In the genomic region with DNA sequence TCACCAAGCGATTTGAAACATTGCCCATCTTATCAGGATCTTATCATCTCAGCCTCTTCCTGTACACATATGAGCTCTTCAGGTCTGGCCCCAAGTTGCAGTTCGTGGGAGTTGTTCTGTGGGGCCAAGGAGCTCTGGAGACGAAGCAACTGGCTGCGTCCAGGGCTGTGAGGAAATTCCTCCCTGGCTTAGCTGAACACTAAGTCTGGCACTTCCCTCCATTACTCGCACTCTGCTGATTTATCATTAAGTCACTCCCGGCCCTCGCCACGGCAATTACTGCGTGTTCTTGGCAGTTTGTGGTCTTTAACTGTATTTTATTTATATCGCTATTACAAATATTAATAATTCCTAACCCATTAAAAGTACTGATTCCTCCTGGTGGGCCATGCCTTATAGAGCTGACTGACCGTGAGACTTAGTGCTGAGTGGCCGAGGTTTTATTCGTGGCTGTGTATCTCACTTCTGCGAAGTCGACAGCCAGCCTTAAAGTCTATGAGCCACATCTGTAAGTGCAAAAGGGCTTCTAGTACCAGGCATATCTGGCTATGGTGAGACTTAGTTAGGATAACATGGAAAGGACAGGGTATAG, we compare ENCODE assay signal across 16 mouse cellular contexts. TPM values are rescaled to one million over a fixed set of nuclear protein-coding genes. Genes with fewer than 3 reads are reported as not detected.
A peak's percentile ranks its signal among the peaks of the same experiment; 100 is the strongest.
DNase-seq lines count a peak whose midpoint lies in the region; ATAC-seq and TF ChIP-seq lines count a peak whose summit lies in the region.
"Had no signal": no experiment of that assay in that cellular context is flagged by ENCODE, and none has a peak within 500 bp of the region (broad histone marks: within the 10 kb centered on the region; RNA-seq: fewer than 3 reads in every experiment).

No protein-coding gene starts in this region.

- no peak for TF ChIP-seq POLR2A in embryonic fibroblast, embryonic 13.5 days (IDR thresholded peaks at IDR 0.05; ENCODE audit: low read depth, low read length)

- ATAC-seq in kidney, embryonic 14.5 days (ENCODE audit: low FRiP score, low TSS enrichment) = peak; percentile 28; the same call in 1 of the 2 replicates
- ATAC-seq in kidney, embryonic 15.5 days (replicated peaks; ENCODE audit: low FRiP score) = no peak; the same call in 1 of the 2 replicates
- peak; percentile 39; the same call in 1 of the 2 replicates for ATAC-seq in heart, embryonic 15.5 days (replicated peaks; ENCODE audit: insufficient number of reproducible peaks, insufficient read depth, low FRiP score, low read depth)
- ATAC-seq in granulocyte monocyte progenitor cell, adult 5-6 weeks (replicated peaks; ENCODE audit: poor library complexity, severe bottlenecking) = no peak
- no peak for ATAC-seq in hindbrain, embryonic 14.5 days (ENCODE audit: low FRiP score)

- no peak overlapping the region for H3K4me2 ChIP-seq in kidney, embryonic 14.5 days (replicated peaks; ENCODE audit: low read depth, low read length)
- no peak overlapping the region for H3K4me2 ChIP-seq in kidney, embryonic 15.5 days
- H3K4me2 ChIP-seq in heart, embryonic 15.5 days = no peak overlapping the region
- H3K4me2 ChIP-seq in hindbrain, embryonic 14.5 days (replicated peaks) = no peak overlapping the region
- H3K4me2 ChIP-seq: forebrain, embryonic 12.5 days; hindbrain, embryonic 12.5 days; limb, embryonic 13.5 days had no signal

- H3K9me3 ChIP-seq in kidney, embryonic 14.5 days (ENCODE audit: control insufficient read depth, low read length) = no peaks in the 10 kb centered on the region
- H3K9me3 ChIP-seq in kidney, embryonic 15.5 days (replicated peaks) = no peaks in the 10 kb centered on the region
- H3K9me3 ChIP-seq in heart, embryonic 15.5 days (replicated peaks) = no peaks in the 10 kb centered on the region
- H3K9me3 ChIP-seq in hindbrain, embryonic 14.5 days (ENCODE audit: control insufficient read depth, low read length) = no peaks in the 10 kb centered on the region
- H3K9me3 ChIP-seq: embryonic facial prominence, embryonic 10.5 days; forebrain, embryonic 12.5 days; hindbrain, embryonic 12.5 days; limb, embryonic 13.5 days had no signal

- no peak overlapping the region for H3K9ac ChIP-seq in kidney, embryonic 14.5 days (ENCODE audit: low read depth, low read length)
- H3K9ac ChIP-seq in kidney, embryonic 15.5 days = no peak overlapping the region
- no peak overlapping the region for H3K9ac ChIP-seq in heart, embryonic 15.5 days
- H3K9ac ChIP-seq in hindbrain, embryonic 14.5 days = no peak overlapping the region
- H3K9ac ChIP-seq: forebrain, embryonic 12.5 days; hindbrain, embryonic 12.5 days; limb, embryonic 13.5 days had no signal

- DNase-seq in lung, postnatal 10 days = peak; percentile 67
- no peak for DNase-seq in layer of hippocampus, adult 9-11 months
- no peak for DNase-seq in hindbrain, embryonic 14.5 days (ENCODE audit: low spot score)
- DNase-seq: adrenal gland, postnatal 14 days; B cell, adult 2 months; cerebellum, adult 11 months; thymus, postnatal 4 days had no signal

- WGBS in kidney, embryonic 14.5 days = 70% methylated on average over 15 of the region's 15 CpGs
- 59% methylated on average over 15 of the region's 15 CpGs for WGBS in kidney, embryonic 15.5 days
- WGBS in heart, embryonic 15.5 days = 55% methylated on average over 15 of the region's 15 CpGs
- WGBS in hindbrain, embryonic 14.5 days = 93% methylated on average over 15 of the region's 15 CpGs

- no peaks in the 10 kb centered on the region for H3K27me3 ChIP-seq in kidney, embryonic 14.5 days (ENCODE audit: control insufficient read depth, insufficient read depth, low read length)
- H3K27me3 ChIP-seq in kidney, embryonic 15.5 days = no peaks in the 10 kb centered on the region
- no peaks in the 10 kb centered on the region for H3K27me3 ChIP-seq in heart, embryonic 15.5 days
- no peaks in the 10 kb centered on the region for H3K27me3 ChIP-seq in hindbrain, embryonic 14.5 days (ENCODE audit: control insufficient read depth, insufficient read depth, low read length)
- H3K27me3 ChIP-seq: forebrain, embryonic 12.5 days; hindbrain, embryonic 12.5 days; limb, embryonic 13.5 days had no signal

- no peaks in the 10 kb centered on the region for H3K4me1 ChIP-seq in kidney, embryonic 14.5 days (ENCODE audit: control insufficient read depth, insufficient read depth, low read length)
- H3K4me1 ChIP-seq in kidney, embryonic 15.5 days = peaks cover 6% of the 10 kb centered on the region; the same call in 1 of the 2 replicates
- H3K4me1 ChIP-seq in embryonic fibroblast, embryonic 13.5 days (ENCODE audit: control insufficient read depth, insufficient read depth, low read length) = peaks cover 12% of the 10 kb centered on the region
- H3K4me1 ChIP-seq in heart, embryonic 15.5 days (replicated peaks) = peaks cover 3% of the 10 kb centered on the region
- H3K4me1 ChIP-seq in hindbrain, embryonic 14.5 days (replicated peaks; ENCODE audit: control insufficient read depth, insufficient read depth, low read length) = no peaks in the 10 kb centered on the region
- H3K4me1 ChIP-seq: embryonic facial prominence, embryonic 10.5 days; forebrain, embryonic 12.5 days; hindbrain, embryonic 12.5 days had no signal

- no peak for TF ChIP-seq CTCF in embryonic fibroblast, embryonic 13.5 days (IDR thresholded peaks at IDR 0.05; ENCODE audit: borderline replicate concordance, insufficient read depth, low read length)

- H3K4me3 ChIP-seq in kidney, embryonic 14.5 days (ENCODE audit: low read length) = no peak overlapping the region
- H3K4me3 ChIP-seq in kidney, embryonic 15.5 days (replicated peaks) = no peak overlapping the region
- H3K4me3 ChIP-seq in embryonic fibroblast, embryonic 13.5 days (ENCODE audit: insufficient read depth, low read length) = no peak overlapping the region
- H3K4me3 ChIP-seq in heart, embryonic 15.5 days = no peak overlapping the region
- no peak overlapping the region for H3K4me3 ChIP-seq in hindbrain, embryonic 14.5 days (replicated peaks; ENCODE audit: low read length)
- H3K4me3 ChIP-seq: embryonic facial prominence, embryonic 10.5 days; forebrain, embryonic 12.5 days; hindbrain, embryonic 12.5 days; limb, embryonic 13.5 days had no signal

- no peak overlapping the region for H3K27ac ChIP-seq in kidney, embryonic 14.5 days (ENCODE audit: low read depth, low read length)
- H3K27ac ChIP-seq in kidney, embryonic 15.5 days = no peak overlapping the region
- peak overlapping the region; percentile 23; the same call in 1 of the 2 replicates for H3K27ac ChIP-seq in embryonic fibroblast, embryonic 13.5 days (ENCODE audit: insufficient read depth, low read length)
- H3K27ac ChIP-seq in heart, embryonic 15.5 days = peak overlapping the region; percentile 44; the same call in 1 of the 2 replicates
- no peak overlapping the region for H3K27ac ChIP-seq in hindbrain, embryonic 14.5 days
- H3K27ac ChIP-seq: embryonic facial prominence, embryonic 10.5 days; forebrain, embryonic 12.5 days; hindbrain, embryonic 12.5 days; limb, embryonic 13.5 days had no signal

- peaks cover 9% of the 10 kb centered on the region for H3K36me3 ChIP-seq in kidney, embryonic 14.5 days (ENCODE audit: control insufficient read depth, insufficient read depth, low read length)
- peaks cover 24% of the 10 kb centered on the region for H3K36me3 ChIP-seq in kidney, embryonic 15.5 days
- H3K36me3 ChIP-seq in heart, embryonic 15.5 days = no peaks in the 10 kb centered on the region
- H3K36me3 ChIP-seq in hindbrain, embryonic 14.5 days (replicated peaks; ENCODE audit: control insufficient read depth, insufficient read depth) = no peaks in the 10 kb centered on the region; the same call in 1 of the 2 replicates
- H3K36me3 ChIP-seq: hindbrain, embryonic 12.5 days had no signal

RNA-seq across cellular contexts. Expression of a gene that starts 56.0 kb away (rescaled TPM):
- 12.8 and 20.2 TPM in 2 replicates for polyA plus RNA-seq in kidney, embryonic 14.5 days (2014; fragmentation: Nextera tagmentation; extraction: Ambion mirVana)
- polyA plus RNA-seq in kidney, embryonic 15.5 days (2015; fragmentation: Nextera tagmentation; extraction: Ambion mirVana) = 17.1 and 18.4 TPM in 2 replicates
- polyA plus RNA-seq in embryonic fibroblast, embryonic 13.5 days (2011; ENCODE audit: insufficient read length, low read depth, missing spikeins) = 29.7 and 30.8 TPM in 2 replicates
- 7.5 and 8.3 TPM in 2 replicates for polyA plus RNA-seq in heart, embryonic 15.5 days (2015; fragmentation: Nextera tagmentation; extraction: Ambion mirVana)
- total RNA-seq in granulocyte monocyte progenitor cell, adult 5-6 weeks (2014; fragmentation: Nextera tagmentation) = 41.7 and 50.0 TPM in 2 replicates
- 105 and 111 TPM in 2 replicates for total RNA-seq in granulocyte monocyte progenitor cell, adult 5-6 weeks (2017)
- polyA plus RNA-seq in hindbrain, embryonic 14.5 days (2014; fragmentation: Nextera tagmentation; extraction: Ambion mirVana) = 7.0 and 8.0 TPM in 2 replicates

Comparison
In these comparisons a context has a peak if more than half of its experiments do, and no peak if none do; other contexts are left out.
1. ATAC-seq: peak in kidney, embryonic 14.5 days (single experiment) and heart, embryonic 15.5 days (single experiment); none in kidney, embryonic 15.5 days (single experiment), granulocyte monocyte progenitor cell, adult 5-6 weeks (single experiment) and hindbrain, embryonic 14.5 days (single experiment).
2. H3K27ac ChIP-seq: peak in embryonic fibroblast, embryonic 13.5 days (single experiment) and heart, embryonic 15.5 days (single experiment); none in kidney, embryonic 14.5 days (single experiment), kidney, embryonic 15.5 days (single experiment) and hindbrain, embryonic 14.5 days (single experiment).